Mouse (Mus musculus): ENCODE data around the gene Mtr. TPM values are rescaled to one million over a fixed set of nuclear protein-coding genes. Genes with fewer than 3 reads are reported as not detected.
"Not testable (repeated sequence)": the region's sequence is repeated elsewhere in the genome, so short reads cannot be mapped to it uniquely, and the experiment has no call there.

Mtr gene
- total and polyA plus RNA-seq, 2 experiments from 2014 or later, result 3.0 to 7.8 TPM

DNA sequence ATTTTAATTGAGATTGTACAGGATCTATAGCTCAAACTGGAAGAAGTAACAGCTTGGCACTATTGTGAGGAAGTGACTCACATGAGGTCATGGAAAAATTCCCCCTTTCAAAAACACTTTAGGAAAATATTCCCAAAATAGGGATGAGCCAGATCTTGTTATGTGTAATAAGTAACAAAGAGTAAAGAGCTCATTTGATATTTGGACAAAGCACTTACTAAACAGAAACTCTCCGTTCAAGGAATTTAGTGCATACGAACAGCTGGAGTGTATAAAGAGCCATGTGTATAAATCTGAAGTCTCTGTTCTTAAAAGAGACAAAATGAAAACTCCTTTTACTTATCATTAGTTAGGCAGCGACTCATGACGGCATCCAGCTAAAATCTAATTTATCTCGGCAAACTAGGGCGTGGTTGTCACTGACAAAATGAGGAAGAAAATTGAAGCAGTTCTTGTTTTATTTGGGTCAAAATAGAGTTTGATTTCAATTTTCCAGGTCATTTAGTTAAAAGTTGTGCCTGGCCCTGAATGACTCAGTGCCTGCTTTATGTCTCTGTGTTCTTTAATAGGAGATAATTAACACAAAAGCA lies 110.9 kb downstream of the Mtr start:
- Histone ChIP-seq H3K27me3 (ENCODE audit: insufficient read depth, low read length) (no peaks in the 10 kb centered on the region), H3K4me2 (ENCODE audit: low read depth, low read length) (no peak overlapping the region), H3K4me3 (ENCODE audit: low read length) (no peak overlapping the region), H3K36me3 (ENCODE audit: insufficient read depth, low read length) (no peaks in the 10 kb centered on the region), H3K9me3 (ENCODE audit: low read length) (no peaks in the 10 kb centered on the region), H3K27ac (no peak overlapping the region), H3K4me1 (ENCODE audit: insufficient read depth, low read length) (no peaks in the 10 kb centered on the region), H3K9ac (replicated peaks; ENCODE audit: low read length) (no peak overlapping the region)
- DNase-seq (ENCODE audit: low spot score) (no peak), ATAC-seq (no peak)
- WGBS, result 77% methylated on average over 6 of the region's 6 CpGs
- TF ChIP-seq CTCF (IDR thresholded peaks at IDR 0.05; ENCODE audit: low read depth), result no peak

DNA sequence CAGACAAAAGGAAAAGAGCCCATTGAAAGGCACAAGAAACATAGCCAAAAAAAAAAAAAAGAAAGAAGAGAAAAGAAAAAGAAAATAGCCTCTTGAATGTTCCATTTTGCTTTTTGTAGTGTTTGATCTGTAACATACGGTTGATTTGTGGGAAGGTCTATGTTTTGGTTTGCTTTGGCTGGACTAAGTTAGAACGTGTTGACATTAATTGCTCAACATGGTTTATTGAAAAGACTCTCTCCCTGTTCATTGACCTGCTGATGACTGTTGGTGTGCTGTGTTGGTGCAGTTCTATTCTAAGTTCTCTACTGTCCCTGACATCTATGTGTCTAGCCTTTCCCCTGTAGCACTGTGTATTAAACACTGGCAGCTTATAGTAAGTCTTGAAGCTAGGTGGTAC lies 111.5 kb downstream of the Mtr start:
- 89% methylated on average over 2 of the region's 2 CpGs for WGBS
- Histone ChIP-seq H3K27ac (no peak overlapping the region), H3K9ac (replicated peaks; ENCODE audit: low read length) (no peak overlapping the region), H3K4me3 (ENCODE audit: low read length) (no peak overlapping the region), H3K36me3 (ENCODE audit: insufficient read depth, low read length) (no peaks in the 10 kb centered on the region), H3K4me1 (ENCODE audit: insufficient read depth, low read length) (no peaks in the 10 kb centered on the region), H3K4me2 (ENCODE audit: low read depth, low read length) (no peak overlapping the region), H3K9me3 (ENCODE audit: low read length) (no peaks in the 10 kb centered on the region), H3K27me3 (ENCODE audit: insufficient read depth, low read length) (no peaks in the 10 kb centered on the region)
- TF ChIP-seq CTCF (IDR thresholded peaks at IDR 0.05; ENCODE audit: low read depth), result no peak
- no peak for ATAC-seq
- DNase-seq (ENCODE audit: low spot score), result no peak

- ATAC-seq (no peak), DNase-seq (ENCODE audit: low spot score) (no peak)
- no peak overlapping the region for H3K4me2 ChIP-seq (ENCODE audit: low read depth, low read length)
- H3K9ac ChIP-seq (replicated peaks; ENCODE audit: low read length), result no peak overlapping the region
- no peak overlapping the region for H3K4me3 ChIP-seq (ENCODE audit: low read length)
- 87% methylated on average over 5 of the region's 5 CpGs for WGBS
- H3K36me3 ChIP-seq (ENCODE audit: insufficient read depth, low read length), result no peaks in the 10 kb centered on the region
- no peak for TF ChIP-seq CTCF (IDR thresholded peaks at IDR 0.05; ENCODE audit: low read depth)
- H3K9me3 ChIP-seq (ENCODE audit: low read length), result no peaks in the 10 kb centered on the region
- H3K4me1 ChIP-seq (ENCODE audit: insufficient read depth, low read length), result no peaks in the 10 kb centered on the region
- no peak overlapping the region for H3K27ac ChIP-seq
- no peaks in the 10 kb centered on the region for H3K27me3 ChIP-seq (ENCODE audit: insufficient read depth, low read length)
Observed at GRCm38 (mm10) chr13:12143347-12143746, 114.6 kb downstream of the Mtr start.

DNA sequence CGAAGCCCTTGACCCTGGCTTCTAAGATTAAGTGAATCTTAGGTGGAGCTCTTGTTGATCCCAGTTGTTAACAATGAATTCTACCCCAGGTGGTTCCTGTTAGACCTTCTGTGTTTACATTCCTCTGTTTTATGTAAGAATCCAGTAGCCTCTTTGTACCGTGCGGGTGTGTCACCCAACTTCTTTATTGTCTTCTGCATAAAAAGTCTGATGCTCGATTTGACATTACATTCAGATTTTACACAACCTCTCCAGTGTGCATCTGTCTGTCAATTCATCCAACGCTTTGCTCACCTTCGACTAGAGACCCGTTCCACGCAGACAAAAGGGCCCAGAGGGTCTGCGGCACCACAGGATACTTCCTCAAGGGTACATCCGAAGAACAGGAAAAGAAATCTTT lies 121.5 kb downstream of the Mtr start:
- whole genome bisulfite sequencing, result 90% methylated on average over 10 of the region's 10 CpGs
- ATAC-seq; H3K36me3 ChIP-seq (ENCODE audit: insufficient read depth, low read length); H3K9ac ChIP-seq (replicated peaks; ENCODE audit: low read length); H3K4me2 ChIP-seq (ENCODE audit: low read depth, low read length); H3K27me3 ChIP-seq (ENCODE audit: insufficient read depth, low read length); H3K9me3 ChIP-seq (ENCODE audit: low read length); H3K4me3 ChIP-seq (ENCODE audit: low read length); H3K27ac ChIP-seq; DNase-seq (ENCODE audit: low spot score); H3K4me1 ChIP-seq (ENCODE audit: insufficient read depth, low read length): not testable (repeated sequence)

- Histone ChIP-seq H3K4me2 (ENCODE audit: low read depth, low read length) (no peak overlapping the region), H3K9me3 (ENCODE audit: low read length) (no peaks in the 10 kb centered on the region), H3K27me3 (ENCODE audit: insufficient read depth, low read length) (no peaks in the 10 kb centered on the region), H3K27ac (no peak overlapping the region), H3K9ac (replicated peaks; ENCODE audit: low read length) (no peak overlapping the region), H3K4me1 (ENCODE audit: insufficient read depth, low read length) (no peaks in the 10 kb centered on the region), H3K4me3 (ENCODE audit: low read length) (no peak overlapping the region), H3K36me3 (ENCODE audit: insufficient read depth, low read length) (no peaks in the 10 kb centered on the region)
- DNase-seq (ENCODE audit: low spot score) (no peak), ATAC-seq (no peak)
- WGBS, result 89% methylated on average over 7 of the region's 7 CpGs
- no peak for TF ChIP-seq CTCF (IDR thresholded peaks at IDR 0.05; ENCODE audit: low read depth)
Observed at GRCm38 (mm10) chr13:12133549-12133948, 124.4 kb downstream of the Mtr start.

Other genes with a start within 250 kb of the Mtr start
- gene Ryr2, start 151.2 kb downstream of the Mtr start, total RNA-seq (2014; rRNA removed), result 22.3 and 29.8 TPM in 2 replicates
- gene Ryr2, start 151.2 kb downstream of the Mtr start, polyA plus RNA-seq (2015; fragmentation: Nextera tagmentation; extraction: Ambion mirVana), result 3.8 and 4.7 TPM in 2 replicates
- 2.8 and 6.5 TPM in 2 replicates for gene Actn2, start 82.6 kb upstream of the Mtr start, total RNA-seq (2014; rRNA removed)
- 2.8 and 4.9 TPM in 2 replicates for gene Actn2, start 82.6 kb upstream of the Mtr start, polyA plus RNA-seq (2015; fragmentation: Nextera tagmentation; extraction: Ambion mirVana)
- 12.4 and 14.2 TPM in 2 replicates for gene Heatr1, start 136.9 kb upstream of the Mtr start, total RNA-seq (2014; rRNA removed)
- 5.9 and 6.4 TPM in 2 replicates for gene Heatr1, start 136.9 kb upstream of the Mtr start, polyA plus RNA-seq (2015; fragmentation: Nextera tagmentation; extraction: Ambion mirVana)
- gene Lgals8, start 206.8 kb upstream of the Mtr start, total RNA-seq (2014; rRNA removed), result 19.6 and 20.1 TPM in 2 replicates
- gene Lgals8, start 206.8 kb upstream of the Mtr start, polyA plus RNA-seq (2015; fragmentation: Nextera tagmentation; extraction: Ambion mirVana), result 28.6 and 30.0 TPM in 2 replicates